Mouse (Mus musculus) frontal cortex, postnatal 36 days (tissue): ENCODE measurements at regions not wholly inside any gene's neighbourhood (a gene's known extent, or its start where the extent isn't known, plus 50 kb on each side); places are given as distances from the start of the nearest gene placed in this dataset.
A peak's percentile ranks its signal among the peaks of the same experiment; 100 is the strongest.

Experiments used
- DNase-seq, 2 experiments: peaks; one replicate each; pipeline ENCODE4 v3.0.0; 2022; ENCODE audit warnings: low spot score in 2 of 2

- no peak for DNase-seq
These were observed 545.6 kb downstream of the Tfap2b start for GRCm38 (mm10) chr1:19754346-19754745.

GRCm38 (mm10) chr1:19757921-19758436 lies 549.3 kb downstream of the Tfap2b start:
- no peak for DNase-seq

- DNase-seq: no peak
These were observed 558.2 kb downstream of the Tfap2b start for GRCm38 (mm10) chr1:19766879-19767278.

GRCm38 (mm10) chr1:19772266-19772665 lies 563.6 kb downstream of the Tfap2b start:
- no peak for DNase-seq

GRCm38 (mm10) chr1:19774502-19774901 lies 565.8 kb downstream of the Tfap2b start:
- no peak for DNase-seq

GRCm38 (mm10) chr1:19777542-19777941 lies 568.8 kb downstream of the Tfap2b start:
- no peak for DNase-seq

- DNase-seq: no peak
These were observed 578.3 kb downstream of the Tfap2b start for GRCm38 (mm10) chr1:19786971-19787370.

- no peak for DNase-seq
These were observed 585.4 kb downstream of the Tfap2b start for GRCm38 (mm10) chr1:19794124-19794523.

GRCm38 (mm10) chr1:19825887-19826286 lies 617.2 kb downstream of the Tfap2b start:
- no peak for DNase-seq

- no peak for DNase-seq
These were observed 618.0 kb downstream of the Tfap2b start for GRCm38 (mm10) chr1:19826455-19827366.

- peak; percentile 7 to 12 for DNase-seq
These were observed 641.2 kb downstream of the Tfap2b start for GRCm38 (mm10) chr1:19849918-19850317.

GRCm38 (mm10) chr1:19857250-19857649 lies 648.5 kb downstream of the Tfap2b start:
- DNase-seq: no peak

GRCm38 (mm10) chr1:19868478-19868877 lies 659.8 kb downstream of the Tfap2b start:
- DNase-seq: no peak

GRCm38 (mm10) chr1:19881193-19881592 lies 672.5 kb downstream of the Tfap2b start:
- no peak for DNase-seq

- DNase-seq: no peak
These were observed 690.7 kb downstream of the Tfap2b start for GRCm38 (mm10) chr1:19899426-19899825.

GRCm38 (mm10) chr1:19899889-19900310 lies 691.2 kb downstream of the Tfap2b start:
- no peak for DNase-seq

- DNase-seq: no peak
These were observed 692.3 kb downstream of the Tfap2b start for GRCm38 (mm10) chr1:19900983-19901531.

- DNase-seq: no peak
These were observed 703.6 kb downstream of the Tfap2b start for GRCm38 (mm10) chr1:19912194-19912846.

- DNase-seq: no peak
These were observed 699.1 kb downstream of the Pkhd1 start for GRCm38 (mm10) chr1:19918762-19919161.

GRCm38 (mm10) chr1:19927192-19927591 lies 690.7 kb downstream of the Pkhd1 start:
- DNase-seq: no peak

GRCm38 (mm10) chr1:19927736-19928327 lies 690.0 kb downstream of the Pkhd1 start:
- DNase-seq: no peak
